8 mouse cellular contexts compared by ENCODE assay signal in the genomic region with DNA sequence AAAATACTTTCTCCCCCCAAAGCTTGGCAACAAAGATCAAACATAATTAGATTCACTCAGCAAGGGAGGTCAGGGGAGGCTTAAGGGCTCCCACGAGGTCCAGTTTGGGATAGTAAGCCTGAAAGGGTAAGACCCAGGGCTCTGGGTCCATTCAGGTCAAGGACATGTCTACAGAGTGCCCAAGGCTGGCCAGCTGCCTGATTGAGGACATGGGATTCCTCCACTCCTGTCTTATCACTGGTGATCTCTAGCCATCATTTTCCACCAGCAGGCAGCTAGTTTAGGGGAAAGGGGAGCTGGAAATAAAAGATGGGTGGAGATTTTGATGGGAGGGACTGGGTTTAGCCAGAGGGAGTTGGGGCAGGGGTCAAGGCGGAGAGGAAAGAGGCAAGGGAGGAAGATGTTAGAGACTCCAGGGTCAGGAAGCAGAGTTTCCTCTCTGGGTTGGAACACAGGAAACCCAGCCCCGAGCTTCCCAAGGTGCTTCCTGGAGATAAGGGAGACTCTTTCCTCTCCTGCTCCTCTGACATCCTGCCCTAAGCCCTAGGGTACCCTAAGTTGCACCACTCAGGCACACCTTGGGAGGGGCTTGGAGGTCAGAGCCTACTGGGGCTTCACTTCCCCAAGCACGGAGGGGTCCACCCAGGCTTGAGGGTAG. TPM values are rescaled to one million over a fixed set of nuclear protein-coding genes. Genes with fewer than 3 reads are reported as not detected.
DNase-seq lines count a peak whose midpoint lies in the region; ATAC-seq lines count a peak whose summit lies in the region.

No protein-coding gene starts in this region.

- peaks cover 31% of the 10 kb centered on the region for H3K4me1 ChIP-seq in heart, embryonic 10.5 days
- peaks cover 11% of the 10 kb centered on the region for H3K4me1 ChIP-seq in lung, embryonic 16.5 days (replicated peaks; ENCODE audit: control insufficient read depth, insufficient read depth, low read length)

- ATAC-seq in lung, embryonic 16.5 days (ENCODE audit: low read depth) = peak; percentile 70

- no peak overlapping the region for H3K4me2 ChIP-seq in lung, embryonic 16.5 days (ENCODE audit: low read depth, low read length)

- WGBS in heart, embryonic 10.5 days = 17% methylated on average over 4 of the region's 4 CpGs
- 19% methylated on average over 4 of the region's 4 CpGs for WGBS in lung, embryonic 16.5 days

- H3K4me3 ChIP-seq in heart, embryonic 10.5 days = peak overlapping the region; percentile 81
- H3K4me3 ChIP-seq in lung, embryonic 16.5 days (ENCODE audit: low read length) = peak overlapping the region; percentile 68

- peak overlapping the region; percentile 88 for H3K27ac ChIP-seq in heart, embryonic 10.5 days
- peak overlapping the region; percentile 63 for H3K27ac ChIP-seq in lung, embryonic 16.5 days (ENCODE audit: low read length)

- peak; percentile 53 for DNase-seq in gastrocnemius, adult 18-20 months (ENCODE audit: low spot score)
- no peak for DNase-seq in gastrocnemius, postnatal 4 days (ENCODE audit: low spot score in 2 of 2)
- DNase-seq in heart, embryonic 10.5 days (ENCODE audit: low spot score) = peak; percentile 86
- DNase-seq in kidney, adult 9 months = peak; percentile 83
- no peak for DNase-seq in spleen, postnatal 4 days (ENCODE audit: low spot score in 2 of 2)
- no peak for DNase-seq in cerebellum, postnatal 14 days
- DNase-seq in T-cell, adult 2 months (ENCODE audit: low spot score) = no peak

- peaks cover 60% of the 10 kb centered on the region for H3K27me3 ChIP-seq in heart, embryonic 10.5 days (ENCODE audit: insufficient read depth, poor library complexity, severe bottlenecking)
- peaks cover 9% of the 10 kb centered on the region for H3K27me3 ChIP-seq in lung, embryonic 16.5 days (ENCODE audit: control insufficient read depth, insufficient read depth, low read depth, low read length)

- 0 out of 2 replicates have a peak, but pooled peaks cover 10% of the 10 kb centered on the region for H3K36me3 ChIP-seq in heart, embryonic 10.5 days
- H3K36me3 ChIP-seq in lung, embryonic 16.5 days (ENCODE audit: control insufficient read depth, insufficient read depth, low read length) = no peaks in the 10 kb centered on the region

- H3K9ac ChIP-seq in lung, embryonic 16.5 days (ENCODE audit: low read length) = peak overlapping the region; percentile 71; the same call in 1 of the 2 replicates

- no peaks in the 10 kb centered on the region for H3K9me3 ChIP-seq in heart, embryonic 10.5 days
- H3K9me3 ChIP-seq in lung, embryonic 16.5 days (ENCODE audit: control insufficient read depth, low read length) = no peaks in the 10 kb centered on the region

RNA-seq across cellular contexts. Expression of gene Shank3, which starts 1.9 kb away (rescaled TPM):
- 10 to 100 TPM in 1 of 2 experiments, 1 to 10 TPM in 1; 8.9 to 12.6 TPM for total RNA-seq in gastrocnemius, adult 18-20 months (2021)
- 10 to 100 TPM; 30.4 to 35.7 TPM for total RNA-seq in gastrocnemius, postnatal 4 days (2021)
- polyA plus RNA-seq in heart, embryonic 10.5 days (2016; fragmentation: Nextera tagmentation; extraction: Ambion mirVana) = 2.1 and 2.6 TPM in 2 replicates
- polyA plus RNA-seq in lung, embryonic 16.5 days (2015; fragmentation: Nextera tagmentation; extraction: Ambion mirVana) = 2.3 and 2.5 TPM in 2 replicates

RNA-seq across cellular contexts. Expression of gene Arsa, which starts 20.3 kb away (rescaled TPM):
- total RNA-seq in gastrocnemius, adult 18-20 months (2021) = 1 to 10 TPM; 2.8 to 4.0 TPM
- 10 to 100 TPM; 13.6 to 15.2 TPM for total RNA-seq in gastrocnemius, postnatal 4 days (2021)
- 14.2 and 14.3 TPM in 2 replicates for polyA plus RNA-seq in heart, embryonic 10.5 days (2016; fragmentation: Nextera tagmentation; extraction: Ambion mirVana)
- polyA plus RNA-seq in lung, embryonic 16.5 days (2015; fragmentation: Nextera tagmentation; extraction: Ambion mirVana) = 22.1 and 27.0 TPM in 2 replicates

RNA-seq across cellular contexts. Expression of gene Mapk8ip2, which starts 43.8 kb away (rescaled TPM):
- total RNA-seq in gastrocnemius, adult 18-20 months (2021) = under 1 TPM; 0.25 to 0.57 TPM
- total RNA-seq in gastrocnemius, postnatal 4 days (2021) = under 1 TPM; 0.31 to 0.32 TPM
- polyA plus RNA-seq in heart, embryonic 10.5 days (2016; fragmentation: Nextera tagmentation; extraction: Ambion mirVana) = 0.44 and 0.99 TPM in 2 replicates
- polyA plus RNA-seq in lung, embryonic 16.5 days (2015; fragmentation: Nextera tagmentation; extraction: Ambion mirVana) = 0.50 and 0.74 TPM in 2 replicates

Comparison
In these comparisons a context has a peak if more than half of its experiments do, and no peak if none do; other contexts are left out.
1. DNase-seq: peak in gastrocnemius, adult 18-20 months (single experiment), heart, embryonic 10.5 days (single experiment) and kidney, adult 9 months (single experiment); none in gastrocnemius, postnatal 4 days (0 of 2), spleen, postnatal 4 days (0 of 2), cerebellum, postnatal 14 days (0 of 2) and T-cell, adult 2 months (single experiment).